Mouse (Mus musculus): Measurements from ENCODE around the gene Nrg3. TPM values are rescaled to one million over a fixed set of nuclear protein-coding genes. Genes with fewer than 3 reads are reported as not detected.

Nrg3 gene
- total and polyA plus RNA-seq, 3 experiments = not detected

DNA sequence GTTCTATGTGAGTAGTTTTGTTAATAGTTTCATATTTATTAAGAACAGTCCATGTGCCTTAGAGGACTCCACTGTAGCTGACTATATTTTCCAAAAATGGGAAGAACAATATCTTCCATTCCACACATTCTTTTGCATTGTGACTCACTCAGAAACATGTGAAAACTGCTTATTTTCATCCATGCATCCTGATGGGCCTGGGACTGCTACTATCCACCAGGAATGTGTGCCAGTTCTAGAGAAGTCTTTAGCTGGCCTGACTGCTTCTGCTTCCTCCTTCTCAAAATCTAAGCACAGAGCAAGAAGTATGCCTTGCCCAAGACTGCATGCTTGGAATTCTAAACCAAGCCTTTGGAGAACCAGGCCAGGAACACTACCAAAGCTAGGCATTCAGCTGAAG lies 91.6 kb downstream of the Nrg3 start:
- TF ChIP-seq TAL1 (IDR thresholded peaks at IDR 0.05; ENCODE audit: low read length) (no peak), POLR2AphosphoS5 (IDR thresholded peaks at IDR 0.05; ENCODE audit: borderline replicate concordance, low read depth, low read length) (no peak), ZC3H11A (IDR thresholded peaks at IDR 0.05; ENCODE audit: low read depth, low read length) (no peak), UBTF (IDR thresholded peaks at IDR 0.05; ENCODE audit: borderline replicate concordance, insufficient read depth, low read depth, low read length) (no peak)
- no peak overlapping the region for H3K4me3 ChIP-seq (ENCODE audit: control insufficient read depth in 1 of 2, insufficient read depth in 1 of 2, low read depth in 2 of 2, low read length in 2 of 2)
- no peaks in the 10 kb centered on the region for H3K9me3 ChIP-seq (replicated peaks; ENCODE audit: insufficient read depth, low read length)

DNA sequence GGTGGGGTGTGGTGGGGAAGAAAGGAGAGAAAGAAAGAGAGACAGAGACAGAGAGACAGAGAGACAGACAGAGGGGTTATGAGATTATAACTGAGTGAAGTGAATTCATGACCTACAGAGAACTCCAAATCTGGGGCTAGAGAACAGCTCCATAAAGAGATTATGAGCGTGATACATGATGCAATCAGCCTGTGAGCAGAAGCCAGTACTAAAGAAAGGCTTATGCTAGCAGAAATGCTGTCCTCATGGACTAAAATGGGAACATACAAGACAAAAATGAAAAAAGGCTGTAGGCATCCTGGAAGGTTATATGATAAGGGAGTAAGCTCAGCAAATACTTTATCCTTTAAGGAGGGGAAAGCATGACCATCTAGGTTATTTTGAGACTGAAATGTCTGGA lies 99.7 kb downstream of the Nrg3 start:
- no peak overlapping the region for H3K27ac ChIP-seq (ENCODE audit: control insufficient read depth, low read depth, low read length)
- TF ChIP-seq ZMIZ1 (IDR thresholded peaks at IDR 0.05; ENCODE audit: low read depth, low read length) (no peak), UBTF (IDR thresholded peaks at IDR 0.05; ENCODE audit: borderline replicate concordance, insufficient read depth, low read depth, low read length) (no peak), KAT2A (conservative IDR thresholded peaks at IDR 0.05; ENCODE audit: low read depth, low read length) (no peak), TAL1 (IDR thresholded peaks at IDR 0.05; ENCODE audit: low read length) (no peak), MAFK (IDR thresholded peaks at IDR 0.05; ENCODE audit: borderline replicate concordance, low read depth, low read length) (no peak), NRF1 (IDR thresholded peaks at IDR 0.05; ENCODE audit: insufficient read depth, low read depth, low read length, poor library complexity, severe bottlenecking) (no peak)

More for the DNA sequence above, 91.6 kb downstream of the Nrg3 start:
- Histone ChIP-seq H3K36me3 (ENCODE audit: control insufficient read depth in 1 of 2, insufficient read depth in 2 of 2, low read length in 2 of 2) (no peaks in the 10 kb centered on the region), H3K27ac (ENCODE audit: control insufficient read depth, low read depth, low read length) (no peak overlapping the region), H3K9ac (ENCODE audit: control insufficient read depth, low read depth, low read length, poor library complexity, severe bottlenecking) (no peak overlapping the region), H3K79me2 (ENCODE audit: control insufficient read depth, insufficient read depth, low read length, poor library complexity) (no peaks in the 10 kb centered on the region), H3K27me3 (ENCODE audit: control insufficient read depth in 1 of 2, insufficient read depth in 2 of 2, low read length in 2 of 2) (no peaks in the 10 kb centered on the region), H3K4me1 (ENCODE audit: control insufficient read depth in 1 of 2, insufficient read depth in 2 of 2, low read length in 2 of 2) (no peaks in the 10 kb centered on the region)
- DNase-seq (ENCODE audit: low read depth, low spot score) = no peak

GRCm38 (mm10) chr14:39356251-39356650 lies 116.6 kb downstream of the Nrg3 start:
- DNase-seq (ENCODE audit: low read depth, low spot score) = no peak
- Histone ChIP-seq H3K9ac (ENCODE audit: control insufficient read depth, low read depth, low read length, poor library complexity, severe bottlenecking) (no peak overlapping the region), H3K36me3 (ENCODE audit: control insufficient read depth in 1 of 2, insufficient read depth in 2 of 2, low read length in 2 of 2) (no peaks in the 10 kb centered on the region), H3K9me3 (replicated peaks; ENCODE audit: insufficient read depth, low read length) (no peaks in the 10 kb centered on the region), H3K27me3 (ENCODE audit: control insufficient read depth in 1 of 2, insufficient read depth in 2 of 2, low read length in 2 of 2) (no peaks in the 10 kb centered on the region), H3K79me2 (ENCODE audit: control insufficient read depth, insufficient read depth, low read length, poor library complexity) (no peaks in the 10 kb centered on the region), H3K4me3 (ENCODE audit: control insufficient read depth in 1 of 2, insufficient read depth in 1 of 2, low read depth in 2 of 2, low read length in 2 of 2) (no peak overlapping the region), H3K27ac (ENCODE audit: control insufficient read depth, low read depth, low read length) (no peak overlapping the region), H3K4me1 (ENCODE audit: control insufficient read depth in 1 of 2, insufficient read depth in 2 of 2, low read length in 2 of 2) (no peaks in the 10 kb centered on the region)
- TF ChIP-seq NRF1 (IDR thresholded peaks at IDR 0.05; ENCODE audit: insufficient read depth, low read depth, low read length, poor library complexity, severe bottlenecking) (no peak), UBTF (IDR thresholded peaks at IDR 0.05; ENCODE audit: borderline replicate concordance, insufficient read depth, low read depth, low read length) (no peak), GATA1 (IDR thresholded peaks at IDR 0.05; ENCODE audit: low read depth, low read length) (no peak), MEF2A (IDR thresholded peaks at IDR 0.05; ENCODE audit: extremely low read depth, insufficient replicate concordance, low read depth, low read length, poor library complexity, severe bottlenecking) (no peak), CHD1 (IDR thresholded peaks at IDR 0.05; ENCODE audit: low read depth, low read length) (no peak), CTCF (IDR thresholded peaks at IDR 0.05 in 2 of 3, conservative IDR thresholded peaks at IDR 0.05 in 1 of 3; ENCODE audit: control insufficient read depth in 1 of 3, insufficient read depth in 1 of 3, low read depth in 2 of 3, low read length in 3 of 3, poor library complexity in 1 of 3, severe bottlenecking in 1 of 3) (no peak), TAL1 (IDR thresholded peaks at IDR 0.05; ENCODE audit: low read length) (no peak), MXI1 (IDR thresholded peaks at IDR 0.05; ENCODE audit: low read depth, low read length) (no peak), NELFE (IDR thresholded peaks at IDR 0.05; ENCODE audit: low read depth, low read length) (no peak), USF2 (IDR thresholded peaks at IDR 0.05; ENCODE audit: borderline replicate concordance in 1 of 2, insufficient read depth in 1 of 2, low read depth in 1 of 2, low read length in 2 of 2) (no peak), MAFK (IDR thresholded peaks at IDR 0.05; ENCODE audit: borderline replicate concordance, low read depth, low read length) (no peak), POLR2AphosphoS2 (IDR thresholded peaks at IDR 0.05; ENCODE audit: low read length) (no peak), BHLHE40 (IDR thresholded peaks at IDR 0.05; ENCODE audit: borderline replicate concordance, low read depth, low read length) (no peak), SIN3A (IDR thresholded peaks at IDR 0.05; ENCODE audit: low read length) (no peak), RCOR1 (IDR thresholded peaks at IDR 0.05; ENCODE audit: low read depth, low read length) (no peak), ETS1 (IDR thresholded peaks at IDR 0.05; ENCODE audit: low read depth, low read length) (no peak), KAT2A (conservative IDR thresholded peaks at IDR 0.05; ENCODE audit: low read depth, low read length) (no peak), MAZ (IDR thresholded peaks at IDR 0.05; ENCODE audit: low read depth, low read length) (no peak), TBP (IDR thresholded peaks at IDR 0.05; ENCODE audit: low read depth, low read length) (no peak)

More for the DNA sequence above, 99.7 kb downstream of the Nrg3 start:
- Histone ChIP-seq H3K4me3 (ENCODE audit: control insufficient read depth in 1 of 2, insufficient read depth in 1 of 2, low read depth in 2 of 2, low read length in 2 of 2) (no peak overlapping the region), H3K36me3 (ENCODE audit: control insufficient read depth in 1 of 2, insufficient read depth in 2 of 2, low read length in 2 of 2) (no peaks in the 10 kb centered on the region), H3K27me3 (ENCODE audit: control insufficient read depth in 1 of 2, insufficient read depth in 2 of 2, low read length in 2 of 2) (no peaks in the 10 kb centered on the region), H3K9me3 (replicated peaks; ENCODE audit: insufficient read depth, low read length) (no peaks in the 10 kb centered on the region), H3K9ac (ENCODE audit: control insufficient read depth, low read depth, low read length, poor library complexity, severe bottlenecking) (no peak overlapping the region), H3K4me1 (ENCODE audit: control insufficient read depth in 1 of 2, insufficient read depth in 2 of 2, low read length in 2 of 2) (no peaks in the 10 kb centered on the region), H3K79me2 (ENCODE audit: control insufficient read depth, insufficient read depth, low read length, poor library complexity) (no peaks in the 10 kb centered on the region)
- no peak for DNase-seq (ENCODE audit: low read depth, low spot score)

All from MEL (cell line).